Mouse (Mus musculus) forebrain, embryonic 15.5 days (tissue): ENCODE measurements around the gene Fcho2. TPM values are rescaled to one million over a fixed set of nuclear protein-coding genes. Genes with fewer than 3 reads are reported as not detected.

ENCODE experiments used
- ATAC-seq: fragments of 200-750 bp; cut with Nextera tagmentation; replicated peaks from 2 replicates; pipeline ENCODE4 v1.8.0; 2017; ENCODE audit warnings: mild to moderate bottlenecking, moderate TSS enrichment, moderate library complexity
- H3K27ac ChIP-seq: fragments of 300-500 bp; sonication (generic); replicated peaks from 2 replicates; pipeline ENCODE4 v1.5.1; 2015; ENCODE audit warnings: mild to moderate bottlenecking, inconsistent platforms
- H3K27me3 ChIP-seq: fragments of 300-500 bp; sonication (generic); 2 replicates; pipeline ENCODE4 v1.6.1; 2015; ENCODE audit warnings: inconsistent platforms
- H3K36me3 ChIP-seq: fragments of 300-500 bp; sonication (generic); 2 replicates; pipeline ENCODE4 v1.6.1; 2015; ENCODE audit warnings: mild to moderate bottlenecking, inconsistent platforms
- H3K4me1 ChIP-seq: fragments of 300-500 bp; sonication (generic); 2 replicates; pipeline ENCODE4 v1.6.1; 2015; ENCODE audit warnings: inconsistent platforms
- H3K4me2 ChIP-seq: fragments of 300-500 bp; sonication (generic); replicated peaks from 2 replicates; pipeline ENCODE4 v1.6.1; 2015; ENCODE audit warnings: mild to moderate bottlenecking, inconsistent platforms
- H3K4me3 ChIP-seq: fragments of 300-500 bp; sonication (generic); 2 replicates; pipeline ENCODE4 v1.5.1; 2015; ENCODE audit warnings: mild to moderate bottlenecking, inconsistent platforms
- H3K9ac ChIP-seq: fragments of 300-500 bp; sonication (generic); replicated peaks from 2 replicates; pipeline ENCODE4 v1.6.1; 2015; ENCODE audit warnings: mild to moderate bottlenecking, inconsistent platforms
- H3K9me3 ChIP-seq: fragments of 300-500 bp; sonication (generic); 2 replicates; pipeline ENCODE4 v1.6.1; 2016; ENCODE audit warnings: inconsistent platforms
- WGBS: fragments of 180-500 bp; shearing (Covaris S2); methylation state at CpG from one replicate; pipeline ENCODE4 v1.1.7; 2015; ENCODE audit warnings: mixed read lengths; 5-methylcytosine and 5-hydroxymethylcytosine counted together
- polyA plus RNA-seq: library from polyadenylated mRNA; unstranded; fragments of >200 nt; fragmentation: Nextera tagmentation; extraction: Ambion mirVana; gene quantifications from 2 replicates; pipeline ENCODE4 v1.2.1, GENCODE M21; 2015

Fcho2 gene
- polyA plus RNA-seq, 1 experiment from 2014 or later = 30.6 TPM

DNA sequence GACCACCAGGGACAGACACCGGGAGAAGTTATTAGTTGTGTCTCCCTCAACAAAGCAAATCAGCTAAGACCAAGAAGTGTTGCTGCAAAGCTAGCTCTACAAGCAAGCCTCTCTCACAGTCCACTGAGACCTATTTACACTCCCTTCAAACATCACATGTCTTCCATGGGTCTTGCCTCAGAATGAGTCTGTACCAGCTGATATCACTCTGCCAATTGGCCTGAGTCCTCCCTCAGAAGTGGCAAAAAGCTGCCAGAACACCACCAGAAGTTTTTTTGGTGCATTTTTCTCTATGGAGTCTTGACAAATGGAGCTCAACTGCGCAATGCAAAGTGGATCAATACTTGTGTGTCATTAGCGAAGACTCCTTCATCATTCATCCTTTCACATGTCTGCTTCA, 19.7 kb downstream of the Fcho2 start:
- 99% methylated on average over 3 of the region's 3 CpGs for WGBS
- H3K36me3 ChIP-seq = peaks cover 29% of the 10 kb centered on the region
- H3K4me1 ChIP-seq = no peaks in the 10 kb centered on the region
- no peak overlapping the region for H3K4me2 ChIP-seq
- no peak overlapping the region for H3K9ac ChIP-seq
- no peak overlapping the region for H3K27ac ChIP-seq
- no peaks in the 10 kb centered on the region for H3K27me3 ChIP-seq
- ATAC-seq = no peak
- 0 out of 2 replicates have a peak, but pooled peaks cover under 1% of the 10 kb centered on the region for H3K9me3 ChIP-seq
- H3K4me3 ChIP-seq = no peak overlapping the region

DNA sequence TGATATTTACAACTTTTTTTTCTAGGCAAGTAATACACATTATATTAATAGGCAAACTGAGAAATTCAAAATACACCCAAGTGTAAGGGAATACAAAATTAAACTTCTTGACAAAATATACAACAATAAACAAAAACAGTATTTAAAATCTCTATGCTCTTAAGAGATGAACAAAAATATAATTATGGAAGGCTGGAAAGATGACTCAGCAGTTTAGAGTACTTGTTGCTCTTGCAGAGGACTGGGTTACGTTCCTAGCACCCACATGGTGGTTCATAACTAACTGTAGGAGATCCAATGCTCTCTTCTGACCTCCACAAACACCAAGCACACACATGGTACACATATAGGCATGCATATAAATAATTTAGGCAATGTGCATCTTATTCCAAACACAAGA, 22.4 kb downstream of the Fcho2 start:
- Histone ChIP-seq H3K4me1 (no peaks in the 10 kb centered on the region), H3K27me3 (no peaks in the 10 kb centered on the region), H3K4me3 (no peak overlapping the region), H3K36me3 (peaks cover 14% of the 10 kb centered on the region), H3K9ac (no peak overlapping the region), H3K4me2 (no peak overlapping the region), H3K27ac (no peak overlapping the region), H3K9me3 (no peaks in the 10 kb centered on the region)
- whole genome bisulfite sequencing = 98% methylated on average over 1 of the region's 1 CpGs
- no peak for ATAC-seq

DNA sequence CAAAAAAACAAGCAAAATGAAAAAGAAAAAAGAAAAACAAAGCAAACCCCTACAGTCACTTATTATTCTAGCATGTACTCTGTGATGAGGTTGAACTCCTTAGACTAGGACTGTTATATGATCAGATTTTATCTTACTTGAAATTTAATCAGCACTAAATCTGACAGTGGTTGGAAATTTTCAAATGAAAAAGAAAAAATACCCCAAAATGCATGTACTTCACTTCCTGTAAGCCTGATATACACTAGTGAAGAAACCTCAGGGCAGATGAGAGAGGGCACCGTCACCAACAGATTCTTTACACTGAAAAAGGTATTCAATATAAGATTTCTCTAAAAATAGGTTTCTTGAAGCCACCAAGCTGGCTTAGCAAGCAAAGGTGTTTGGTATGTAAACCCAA, 23.6 kb downstream of the Fcho2 start:
- no peaks in the 10 kb centered on the region for H3K9me3 ChIP-seq
- H3K36me3 ChIP-seq = peaks cover 14% of the 10 kb centered on the region
- no peaks in the 10 kb centered on the region for H3K4me1 ChIP-seq
- H3K27me3 ChIP-seq = no peaks in the 10 kb centered on the region
- H3K4me2 ChIP-seq = no peak overlapping the region
- no peak overlapping the region for H3K9ac ChIP-seq
- no peak for ATAC-seq
- H3K4me3 ChIP-seq = no peak overlapping the region
- 97% methylated on average over 1 of the region's 1 CpGs for WGBS
- no peak overlapping the region for H3K27ac ChIP-seq

DNA sequence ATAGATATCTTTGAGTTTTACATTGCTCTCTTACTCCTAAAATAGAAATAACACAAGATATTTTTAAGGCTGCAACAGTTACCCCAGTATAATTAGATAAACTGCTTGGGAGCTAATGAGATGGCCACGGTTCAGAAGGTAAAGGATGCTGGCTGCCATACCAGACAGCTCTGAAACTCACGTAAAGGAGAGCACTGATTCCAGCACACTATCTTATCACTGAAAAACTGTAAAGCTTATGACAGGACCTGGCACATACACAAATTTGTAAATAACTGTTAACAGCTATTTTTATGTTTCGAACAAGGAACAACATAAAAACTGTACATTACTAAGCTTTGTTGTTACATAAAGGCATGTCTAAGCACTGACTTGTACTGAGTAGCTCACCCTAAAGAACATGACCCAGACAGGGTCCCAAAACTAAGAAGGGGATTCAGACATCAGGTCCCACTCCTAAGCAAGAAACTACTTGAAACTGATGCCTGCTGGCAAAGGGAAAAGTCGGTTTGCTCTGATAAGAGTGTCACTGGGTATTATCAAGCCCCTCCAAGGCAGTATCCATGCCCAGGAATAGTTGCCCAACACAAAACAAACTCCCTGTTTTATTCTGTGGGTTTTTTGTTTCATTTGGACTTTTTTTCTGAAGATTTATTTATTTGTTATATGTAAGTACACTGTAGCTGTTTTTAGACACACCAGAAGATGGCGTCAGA, 28.1 kb downstream of the Fcho2 start:
- no peaks in the 10 kb centered on the region for H3K9me3 ChIP-seq
- no peak for ATAC-seq
- no peak overlapping the region for H3K27ac ChIP-seq
- 85% methylated on average over 5 of the region's 5 CpGs for WGBS
- H3K27me3 ChIP-seq = no peaks in the 10 kb centered on the region
- no peaks in the 10 kb centered on the region for H3K4me1 ChIP-seq
- peaks cover 20% of the 10 kb centered on the region for H3K36me3 ChIP-seq
- no peak overlapping the region for H3K4me3 ChIP-seq
- H3K9ac ChIP-seq = no peak overlapping the region
- H3K4me2 ChIP-seq = no peak overlapping the region

DNA sequence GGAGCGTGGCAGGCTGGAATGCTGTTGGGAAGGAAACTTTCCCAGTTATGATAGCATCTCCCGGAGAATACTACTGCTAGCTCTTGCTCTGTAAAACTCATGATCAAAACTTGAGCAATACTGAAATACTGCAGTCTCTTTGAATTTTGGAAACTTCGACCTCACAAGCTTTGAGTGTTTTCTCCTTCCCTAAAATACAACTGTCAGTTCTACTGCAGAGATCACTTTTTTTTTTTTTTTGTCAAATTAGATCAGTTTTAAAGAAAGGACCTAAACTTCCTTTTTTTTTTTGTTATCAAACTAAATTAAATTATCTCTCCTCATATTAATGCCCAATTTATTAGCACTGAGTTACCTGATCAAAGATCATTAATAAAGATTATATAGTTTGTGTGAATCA, 37.3 kb downstream of the Fcho2 start:
- no peak overlapping the region for H3K4me2 ChIP-seq
- H3K36me3 ChIP-seq = peaks cover 25% of the 10 kb centered on the region
- no peaks in the 10 kb centered on the region for H3K9me3 ChIP-seq
- no peak for ATAC-seq
- H3K27me3 ChIP-seq = no peaks in the 10 kb centered on the region
- H3K27ac ChIP-seq = no peak overlapping the region
- no peaks in the 10 kb centered on the region for H3K4me1 ChIP-seq
- WGBS = over 99% methylated on average over 3 of the region's 3 CpGs
- H3K4me3 ChIP-seq = no peak overlapping the region
- H3K9ac ChIP-seq = no peak overlapping the region

DNA sequence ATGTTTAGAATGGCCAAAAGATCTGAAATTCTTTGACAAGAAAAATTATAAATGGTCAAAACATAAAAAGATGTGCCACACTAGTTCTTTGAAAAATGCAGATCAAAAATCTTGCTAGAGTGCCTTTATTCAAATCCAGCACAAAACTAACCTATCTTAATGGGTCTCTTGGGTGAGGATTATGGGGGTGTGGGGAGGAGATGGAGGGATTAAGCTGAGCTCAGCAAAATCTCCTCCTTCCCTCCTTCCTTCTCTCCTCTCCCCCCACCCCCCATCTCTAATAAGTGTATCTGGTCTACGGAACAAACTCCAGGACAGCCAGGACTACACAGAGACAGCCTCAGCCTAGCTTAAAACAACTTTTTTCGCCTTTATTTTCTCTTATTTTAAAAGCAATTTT, 43.8 kb downstream of the Fcho2 start:
- peaks cover 7% of the 10 kb centered on the region for H3K4me1 ChIP-seq
- no peak for ATAC-seq
- 95% methylated on average over 2 of the region's 2 CpGs for WGBS

DNA sequence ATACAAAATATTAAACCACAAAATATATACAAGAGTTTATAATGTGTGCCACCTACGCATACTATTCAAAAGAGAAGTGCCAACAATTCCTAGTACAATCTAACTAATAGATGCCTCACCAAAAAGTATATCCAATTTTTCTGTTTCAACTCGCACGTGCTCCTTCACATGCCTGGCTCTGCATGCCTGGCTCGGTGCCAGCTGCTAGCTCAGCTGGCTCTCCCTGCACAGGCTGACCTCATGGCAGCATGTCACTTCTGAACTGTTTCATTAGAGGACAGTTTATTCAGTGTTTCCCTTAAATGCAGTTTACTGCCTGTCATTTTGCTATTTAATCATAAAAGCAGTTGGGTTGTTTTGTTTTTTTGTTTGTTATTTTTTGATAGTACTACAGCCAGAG, 46.9 kb downstream of the Fcho2 start:
- H3K9ac ChIP-seq = no peak overlapping the region
- H3K27me3 ChIP-seq = no peaks in the 10 kb centered on the region
- H3K4me3 ChIP-seq = no peak overlapping the region
- no peak overlapping the region for H3K4me2 ChIP-seq
- 0 out of 2 replicates have a peak, but pooled peaks cover 2% of the 10 kb centered on the region for H3K36me3 ChIP-seq
- no peaks in the 10 kb centered on the region for H3K9me3 ChIP-seq
- peaks cover 7% of the 10 kb centered on the region for H3K4me1 ChIP-seq
- WGBS = 31% methylated on average over 4 of the region's 4 CpGs
- 0 out of 2 replicates have a peak, but pooled peaks have one; percentile 71 for ATAC-seq
- no peak overlapping the region for H3K27ac ChIP-seq

More for the DNA sequence above, 43.8 kb downstream of the Fcho2 start:
- H3K4me3 ChIP-seq = no peak overlapping the region
- H3K9me3 ChIP-seq = no peaks in the 10 kb centered on the region
- no peak overlapping the region for H3K9ac ChIP-seq
- H3K27me3 ChIP-seq = no peaks in the 10 kb centered on the region
- peaks cover 15% of the 10 kb centered on the region for H3K36me3 ChIP-seq
- no peak overlapping the region for H3K4me2 ChIP-seq
- H3K27ac ChIP-seq = no peak overlapping the region

DNA sequence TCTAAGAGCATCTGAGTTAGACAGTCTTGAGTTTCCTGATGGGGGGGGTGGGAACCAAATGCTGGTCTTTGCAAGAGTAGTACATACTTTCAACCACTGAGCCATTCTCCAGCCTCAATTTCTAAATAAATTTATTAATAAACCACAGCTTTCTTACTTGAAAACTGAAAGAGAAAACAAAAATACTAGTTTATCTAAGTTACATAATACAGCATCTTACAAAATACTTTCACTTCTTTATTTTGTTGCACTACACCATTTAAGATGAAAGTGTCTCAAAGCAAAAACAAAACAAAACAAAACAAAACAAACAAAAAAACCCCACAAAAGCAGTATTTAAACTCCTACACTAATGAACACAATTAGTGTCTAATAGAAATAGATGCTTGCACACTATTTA, 53.5 kb downstream of the Fcho2 start:
- Histone ChIP-seq H3K9ac (no peak overlapping the region), H3K36me3 (no peaks in the 10 kb centered on the region), H3K4me1 (no peaks in the 10 kb centered on the region), H3K4me3 (no peak overlapping the region), H3K4me2 (no peak overlapping the region), H3K27me3 (no peaks in the 10 kb centered on the region), H3K9me3 (no peaks in the 10 kb centered on the region), H3K27ac (no peak overlapping the region)
- ATAC-seq = no peak

DNA sequence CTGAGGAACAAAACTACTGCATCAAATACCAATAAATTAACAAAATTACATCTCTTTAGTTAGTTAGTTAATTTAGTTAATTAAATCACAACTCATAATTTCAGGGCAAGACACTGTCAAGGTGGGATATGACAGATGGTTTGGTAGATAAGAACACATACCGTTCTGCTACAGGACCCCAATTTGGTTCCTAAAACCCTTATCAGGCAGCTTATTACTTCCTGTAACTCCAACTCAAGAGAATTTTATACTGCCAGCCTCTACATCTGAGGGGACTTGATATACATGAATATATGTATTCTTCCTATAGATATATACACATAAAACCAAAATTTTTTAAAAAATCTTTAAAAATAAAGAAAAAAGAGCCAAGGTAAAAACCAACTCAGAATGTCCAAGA, 59.4 kb downstream of the Fcho2 start:
- peaks cover 2% of the 10 kb centered on the region; the same call in 1 of the 2 replicates for H3K36me3 ChIP-seq
- WGBS = 87% methylated on average over 1 of the region's 1 CpGs
- no peaks in the 10 kb centered on the region for H3K9me3 ChIP-seq
- H3K27ac ChIP-seq = no peak overlapping the region
- H3K27me3 ChIP-seq = no peaks in the 10 kb centered on the region
- no peak overlapping the region for H3K9ac ChIP-seq
- no peak overlapping the region for H3K4me2 ChIP-seq
- no peaks in the 10 kb centered on the region for H3K4me1 ChIP-seq
- no peak overlapping the region for H3K4me3 ChIP-seq
- ATAC-seq = no peak

DNA sequence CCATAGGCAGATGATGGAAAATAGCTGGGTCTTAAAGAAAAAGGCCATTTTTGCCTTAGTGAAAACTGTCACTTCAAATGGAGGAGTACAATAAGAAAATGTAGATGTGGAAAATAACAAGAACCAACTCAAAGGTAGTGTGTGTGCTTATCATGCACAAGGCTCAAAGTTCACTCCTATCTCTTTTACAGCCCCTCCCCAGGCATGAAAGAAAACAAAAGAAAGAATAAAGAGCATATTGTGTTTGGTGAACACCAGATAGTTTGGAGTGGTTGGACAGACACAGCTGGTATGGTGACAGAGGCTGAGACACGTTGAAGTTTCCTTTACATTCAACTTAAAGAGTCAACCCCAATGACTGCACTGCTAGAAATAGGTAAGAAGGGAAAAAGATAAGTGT, 70.6 kb downstream of the Fcho2 start:
- Histone ChIP-seq H3K4me1 (no peaks in the 10 kb centered on the region), H3K36me3 (peaks cover 41% of the 10 kb centered on the region), H3K27ac (no peak overlapping the region), H3K4me3 (no peak overlapping the region), H3K27me3 (no peaks in the 10 kb centered on the region), H3K9ac (no peak overlapping the region), H3K9me3 (no peaks in the 10 kb centered on the region), H3K4me2 (no peak overlapping the region)
- 57% methylated on average over 1 of the region's 1 CpGs for WGBS
- no peak for ATAC-seq

DNA sequence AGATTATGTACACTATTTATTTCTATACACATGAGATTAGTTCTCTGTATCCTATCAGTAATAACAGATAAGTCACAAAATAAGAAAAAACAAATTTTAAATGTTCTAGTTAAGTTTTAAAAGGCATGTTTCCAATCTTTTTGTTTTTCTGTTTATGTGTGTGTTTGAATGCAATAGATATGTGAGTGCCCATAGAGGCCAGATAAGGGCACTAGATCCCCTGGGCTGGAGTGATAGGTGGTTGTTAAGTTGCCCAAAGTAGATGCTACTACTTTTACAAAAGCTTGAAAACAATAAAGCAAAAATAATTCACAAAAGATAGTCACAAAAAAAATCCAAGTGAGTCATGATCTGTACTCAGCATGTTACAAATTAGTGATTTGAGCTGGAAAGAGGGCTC, 71.4 kb downstream of the Fcho2 start:
- no peak overlapping the region for H3K4me3 ChIP-seq
- H3K4me1 ChIP-seq = no peaks in the 10 kb centered on the region
- no peak overlapping the region for H3K4me2 ChIP-seq
- no peaks in the 10 kb centered on the region for H3K9me3 ChIP-seq
- ATAC-seq = no peak
- no peaks in the 10 kb centered on the region for H3K27me3 ChIP-seq
- no peak overlapping the region for H3K27ac ChIP-seq
- H3K36me3 ChIP-seq = peaks cover 41% of the 10 kb centered on the region
- no peak overlapping the region for H3K9ac ChIP-seq

DNA sequence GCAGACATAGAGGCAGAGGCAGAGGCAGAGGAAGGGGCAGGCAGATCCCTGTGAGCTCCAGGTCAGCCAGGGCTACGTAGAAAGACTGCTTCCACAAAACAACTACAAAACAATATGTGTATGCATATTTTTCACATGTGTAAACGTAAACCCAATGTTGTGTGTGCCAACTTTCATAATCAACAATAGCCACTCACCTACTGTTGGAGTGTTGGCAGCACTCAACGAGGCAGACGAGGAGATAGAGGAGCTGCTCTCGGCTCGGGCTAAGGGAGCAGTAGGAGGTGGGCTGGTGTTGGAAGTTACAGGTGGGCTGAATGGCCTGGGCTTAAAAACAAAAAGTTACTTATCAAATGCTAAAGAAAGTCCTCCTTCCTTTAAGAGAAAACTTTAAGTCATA, 72.0 kb downstream of the Fcho2 start:
- Histone ChIP-seq H3K9me3 (no peaks in the 10 kb centered on the region), H3K4me3 (no peak overlapping the region), H3K4me2 (no peak overlapping the region), H3K9ac (no peak overlapping the region), H3K27me3 (no peaks in the 10 kb centered on the region), H3K4me1 (no peaks in the 10 kb centered on the region), H3K36me3 (peaks cover 41% of the 10 kb centered on the region), H3K27ac (no peak overlapping the region)
- ATAC-seq = no peak
- WGBS = 88% methylated on average over 6 of the region's 6 CpGs

DNA sequence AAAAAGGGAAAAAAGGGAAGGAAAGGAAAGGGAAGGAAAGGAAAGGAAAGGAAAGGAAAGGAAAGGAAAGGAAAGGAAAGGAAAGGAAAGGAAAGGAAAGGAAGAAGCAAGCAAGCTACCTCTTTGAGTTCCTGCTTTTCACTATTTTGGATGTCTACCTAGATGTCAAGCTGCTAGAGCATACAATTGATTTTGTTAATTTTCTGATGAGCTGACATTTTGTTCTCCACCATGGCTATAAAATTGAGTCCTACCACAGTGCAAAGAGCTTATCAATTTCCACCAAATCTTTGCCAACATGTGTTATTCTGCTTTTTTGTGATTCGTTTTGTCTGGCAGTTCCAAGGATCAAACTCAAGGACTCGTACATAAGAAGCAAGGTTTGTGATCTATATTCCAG, 77.0 kb downstream of the Fcho2 start:
- Histone ChIP-seq H3K4me2 (no peak overlapping the region), H3K9ac (no peak overlapping the region), H3K4me1 (no peaks in the 10 kb centered on the region), H3K9me3 (no peaks in the 10 kb centered on the region), H3K36me3 (peaks cover 21% of the 10 kb centered on the region), H3K27ac (no peak overlapping the region), H3K4me3 (no peak overlapping the region), H3K27me3 (no peaks in the 10 kb centered on the region)
- no peak for ATAC-seq
- WGBS = 97% methylated on average over 2 of the region's 2 CpGs
